Mouse (Mus musculus): ENCODE measurements around the gene Itih1.
A peak's percentile ranks its signal among the peaks of the same experiment; 100 is the strongest.

Itih1 gene

DNA sequence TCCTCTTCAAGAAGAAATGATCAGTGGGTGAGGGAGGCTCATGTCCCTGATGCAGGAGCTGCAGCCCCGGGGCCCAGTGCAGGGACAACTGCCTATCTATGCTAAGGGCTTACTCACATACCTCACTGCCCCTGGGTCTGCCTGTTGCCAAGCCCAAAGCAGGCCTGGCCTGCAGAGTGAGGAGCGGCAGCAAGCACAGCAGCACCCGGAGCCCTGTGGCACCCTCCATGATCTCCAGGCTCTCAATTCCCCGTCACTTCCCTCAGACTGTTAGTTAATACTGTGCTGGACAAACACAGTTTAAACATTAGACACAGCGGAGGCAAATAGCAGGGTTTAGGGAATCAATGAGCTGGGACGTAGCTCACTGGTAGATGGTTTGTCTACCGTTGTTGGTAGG lies at the start of gene Itih1:
Gene Itih1 (minus strand): TSS at position 252 of the 400 bp plus-strand sequence.
- no peak for TF ChIP-seq GATA4 (IDR thresholded peaks at IDR 0.05; ENCODE audit: insufficient replicate concordance, low read length)

DNA sequence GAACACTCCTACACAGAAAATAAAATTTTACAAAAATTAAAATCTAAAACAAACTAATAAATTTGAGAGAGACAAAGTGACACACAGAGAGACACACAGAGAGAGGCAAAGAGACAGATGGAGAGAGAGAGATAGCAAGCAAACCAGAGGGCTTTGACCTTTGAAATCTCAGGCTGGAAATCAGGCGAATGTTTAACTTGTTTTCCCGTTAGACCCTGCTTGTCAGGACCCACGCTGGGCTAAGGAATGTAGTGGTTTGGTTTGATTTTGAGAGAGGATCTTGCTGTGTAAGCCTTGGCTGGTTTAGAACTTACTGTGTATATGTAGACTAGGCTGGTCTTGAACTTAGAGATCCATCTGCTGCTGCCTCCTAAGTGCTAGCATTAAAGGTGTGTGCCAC lies 33.1 kb upstream of the Itih1 start:
- no peak for TF ChIP-seq GATA4 (IDR thresholded peaks at IDR 0.05; ENCODE audit: insufficient replicate concordance, low read length)

DNA sequence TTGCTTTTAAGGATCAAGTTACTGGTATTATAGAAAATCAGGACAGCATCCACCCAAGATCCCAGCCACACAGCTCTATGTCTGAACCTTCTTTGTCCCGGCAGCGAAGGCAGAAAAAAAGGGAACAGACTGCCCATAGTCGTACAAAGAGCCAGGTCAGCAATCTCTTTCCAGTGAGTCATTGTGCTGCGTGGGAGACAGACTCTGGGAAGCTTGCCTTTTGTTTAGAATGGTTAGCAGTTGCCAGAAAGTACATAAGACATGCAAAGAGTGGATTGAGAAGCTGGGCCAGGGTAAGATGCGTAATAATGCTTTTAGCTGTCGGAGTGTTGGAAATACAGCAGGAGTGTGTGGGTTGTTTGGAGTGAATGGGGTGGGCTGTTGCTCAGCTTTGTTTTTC lies 31.1 kb upstream of the Itih1 start:
- no peak for TF ChIP-seq GATA4 (IDR thresholded peaks at IDR 0.05; ENCODE audit: insufficient replicate concordance, low read length)

- no peak for TF ChIP-seq GATA4 (IDR thresholded peaks at IDR 0.05; ENCODE audit: insufficient replicate concordance, low read length)
Measured at GRCm38 (mm10) chr14:30960366-30960765, 17.3 kb upstream of the Itih1 start.

GRCm38 (mm10) chr14:30959031-30959430 lies 15.9 kb upstream of the Itih1 start:
- TF ChIP-seq GATA4 (IDR thresholded peaks at IDR 0.05; ENCODE audit: insufficient replicate concordance, low read length), result no peak

DNA sequence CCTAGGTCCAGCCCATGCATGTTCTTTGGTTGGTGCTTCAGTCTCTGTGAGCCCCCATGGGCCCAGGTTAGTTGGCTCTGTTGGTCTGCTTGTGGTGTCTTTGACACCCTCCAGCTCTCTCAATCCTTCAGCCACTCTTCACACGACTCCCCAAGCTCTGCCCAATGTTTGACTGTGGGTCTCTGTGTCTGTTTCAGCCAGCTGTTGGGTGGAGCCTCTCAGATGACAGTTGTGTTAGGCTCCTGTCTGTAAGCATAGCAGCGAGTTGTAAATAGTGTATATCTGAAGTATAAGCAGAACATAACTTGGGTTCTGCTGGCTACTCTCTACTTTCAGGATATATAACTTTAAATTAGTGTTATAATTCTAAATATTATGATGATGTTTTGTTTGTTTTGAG lies 15.4 kb upstream of the Itih1 start:
- TF ChIP-seq GATA4 (IDR thresholded peaks at IDR 0.05; ENCODE audit: insufficient replicate concordance, low read length), result no peak

DNA sequence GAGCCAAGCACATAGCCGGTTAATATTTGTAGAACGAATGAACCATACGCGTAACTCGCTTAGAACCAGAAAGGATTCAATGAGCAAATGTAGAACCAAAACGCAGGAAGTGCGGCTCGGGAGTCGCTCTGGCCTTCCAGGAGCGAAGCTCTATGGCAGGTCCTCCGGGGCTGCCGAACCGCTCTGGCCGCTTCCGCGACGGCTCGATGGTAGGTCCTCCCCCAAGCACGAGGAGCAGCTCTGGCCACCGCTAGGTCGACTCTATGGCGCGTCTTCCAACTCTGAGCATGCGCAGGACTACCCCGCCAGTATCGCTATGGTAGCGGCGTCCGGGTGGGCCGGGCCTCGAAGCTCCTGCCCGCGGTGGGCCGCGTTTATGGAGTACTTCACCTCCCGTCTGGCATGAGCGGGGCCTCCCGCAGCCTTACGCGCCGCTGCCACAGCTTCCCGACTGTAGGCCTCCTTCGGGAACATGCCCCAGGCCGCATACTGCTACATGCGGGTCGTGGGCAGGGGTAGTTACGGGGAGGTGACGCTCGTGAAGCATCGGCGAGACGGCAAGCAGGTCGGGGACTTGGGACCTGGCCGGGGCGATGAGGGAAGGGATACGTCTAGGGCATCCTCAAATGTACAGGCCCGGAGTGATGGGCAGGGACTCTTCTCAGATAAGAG lies 8.2 kb upstream of the Itih1 start, which contains the start of gene Nek4:
Gene Nek4 (plus strand): TSS at position 224 of the 672 bp plus-strand sequence.
- TF ChIP-seq GATA4 (IDR thresholded peaks at IDR 0.05; ENCODE audit: insufficient replicate concordance, low read length), result 0 out of 2 replicates have a peak, but pooled peaks have one; percentile 11

DNA sequence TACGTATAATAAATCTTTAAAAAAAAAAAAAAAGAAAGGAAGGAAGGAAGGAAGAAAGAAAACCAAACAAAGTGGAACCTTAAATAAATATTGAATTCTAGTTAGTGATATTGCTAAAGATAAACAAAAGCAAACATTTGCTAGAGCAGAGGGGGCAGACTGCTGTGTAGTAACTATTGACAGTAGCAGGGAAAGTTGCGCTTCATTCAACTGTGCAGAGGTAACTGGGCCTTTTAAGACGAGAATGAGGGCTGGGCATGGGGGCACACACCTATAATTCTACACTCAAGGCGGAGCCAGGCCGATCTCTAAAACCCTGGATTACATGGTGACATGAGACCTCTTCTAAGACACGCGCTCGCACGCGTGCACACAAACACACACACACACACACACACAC lies 6.9 kb upstream of the Itih1 start:
- TF ChIP-seq GATA4 (IDR thresholded peaks at IDR 0.05; ENCODE audit: insufficient replicate concordance, low read length), result no peak

GRCm38 (mm10) chr14:30944745-30945144 lies 1.7 kb upstream of the Itih1 start:
- TF ChIP-seq GATA4 (IDR thresholded peaks at IDR 0.05; ENCODE audit: insufficient replicate concordance, low read length), result peak; percentile 13; the same call in 1 of the 2 replicates

GRCm38 (mm10) chr14:30943860-30944674 lies 978 bp upstream of the Itih1 start:
- no peak for TF ChIP-seq GATA4 (IDR thresholded peaks at IDR 0.05; ENCODE audit: insufficient replicate concordance, low read length)

DNA sequence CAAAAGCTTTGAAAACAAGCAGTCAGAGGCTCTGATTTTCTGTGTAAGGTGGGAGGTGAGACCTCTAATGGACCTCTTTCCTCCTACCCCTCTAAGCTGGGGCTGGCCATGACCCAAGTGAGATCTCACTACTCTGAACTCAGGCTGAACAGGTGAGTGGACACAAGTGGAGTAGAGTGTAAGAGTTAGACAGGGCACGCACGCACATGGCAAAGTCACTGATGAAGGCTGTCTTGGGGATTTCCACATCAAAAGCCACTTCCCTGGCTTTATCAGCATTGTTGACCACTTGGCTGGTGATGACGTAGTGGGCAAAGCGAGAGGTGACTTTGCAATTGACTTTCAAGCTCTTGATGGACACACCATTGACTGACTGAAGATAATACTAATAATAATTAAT lies 835 bp downstream of the Itih1 start:
- no peak for TF ChIP-seq GATA4 (IDR thresholded peaks at IDR 0.05; ENCODE audit: insufficient replicate concordance, low read length)

DNA sequence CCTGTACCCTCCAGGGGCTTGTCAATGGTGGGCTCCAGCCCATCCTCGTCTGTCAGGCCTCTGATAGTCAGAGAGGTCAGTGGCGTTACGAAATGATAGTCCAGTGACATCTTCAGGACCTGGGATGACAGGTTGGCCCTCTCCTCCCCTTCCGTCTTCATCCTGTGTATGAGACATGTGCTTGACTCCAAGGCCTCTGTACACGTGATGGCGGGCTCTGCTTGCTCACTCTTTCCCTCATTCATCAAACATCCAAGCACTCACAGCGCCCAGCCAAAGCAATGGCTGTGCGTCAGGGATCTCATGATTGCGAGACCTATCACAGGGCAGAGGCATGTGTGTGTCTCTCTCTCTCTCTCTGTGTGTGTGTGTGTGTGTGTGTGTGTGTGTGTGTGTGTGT lies 9.7 kb downstream of the Itih1 start:
- TF ChIP-seq GATA4 (IDR thresholded peaks at IDR 0.05; ENCODE audit: insufficient replicate concordance, low read length), result no peak

DNA sequence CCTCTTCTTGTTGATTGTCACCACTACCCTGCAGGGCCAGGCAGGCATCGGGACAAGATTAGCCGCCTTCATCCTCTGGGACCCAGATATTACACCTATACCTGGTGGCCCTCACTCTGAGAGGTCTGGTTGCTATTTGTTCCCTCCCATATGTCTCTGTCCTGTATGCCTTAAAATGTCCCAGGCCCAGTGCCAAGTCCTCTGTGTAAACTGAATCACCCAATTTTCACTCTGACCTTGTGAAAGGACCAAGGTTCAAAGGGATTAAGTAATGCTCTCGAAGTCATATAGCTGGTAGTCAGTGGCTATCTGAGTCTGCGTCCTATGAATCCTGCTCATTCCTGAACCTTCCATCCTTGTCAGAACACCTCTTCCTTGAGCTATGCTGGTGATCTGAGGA lies 12.7 kb downstream of the Itih1 start:
- TF ChIP-seq GATA4 (IDR thresholded peaks at IDR 0.05; ENCODE audit: insufficient replicate concordance, low read length), result no peak

DNA sequence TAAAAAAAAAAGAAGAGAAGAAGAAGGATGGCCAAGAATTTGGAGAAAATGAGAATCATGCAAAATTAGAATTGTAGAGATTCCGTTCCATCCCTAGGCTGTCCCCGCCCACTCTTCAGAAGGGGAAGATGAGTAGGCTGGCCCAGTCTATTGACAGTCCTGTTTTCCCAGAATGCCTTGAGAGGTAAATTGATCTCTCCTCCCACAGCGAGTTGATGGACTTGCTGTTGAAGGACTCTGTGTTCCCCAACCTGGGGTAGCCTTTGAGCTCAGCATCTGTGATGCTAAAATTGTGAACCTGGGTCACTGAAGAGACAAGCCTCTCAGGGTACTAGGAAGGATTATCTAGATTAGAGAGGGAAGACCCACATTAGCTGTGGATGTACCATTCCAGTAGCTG lies 17.6 kb downstream of the Itih1 start:
- no peak for TF ChIP-seq GATA4 (IDR thresholded peaks at IDR 0.05; ENCODE audit: insufficient replicate concordance, low read length)

- TF ChIP-seq GATA4 (IDR thresholded peaks at IDR 0.05; ENCODE audit: insufficient replicate concordance, low read length), result no peak; the same call in 1 of the 2 replicates
Measured at GRCm38 (mm10) chr14:30923375-30924105, 19.5 kb downstream of the Itih1 start, which contains the start of gene Itih3. Gene Itih3, minus strand, starts transcription at chr14:30923760.

Measured in liver, adult (tissue).